Mouse (Mus musculus) MEL (cell line): ENCODE measurements at regions not wholly inside any gene's neighbourhood (a gene's known extent, or its start where the extent isn't known, plus 50 kb on each side); places are given as distances from the start of the nearest gene placed in this dataset.

Experiments
- DNase-seq: peaks from one replicate; pipeline ENCODE4 v3.0.0; 2011; ENCODE audit warnings: low read depth, low spot score
- H3K27ac ChIP-seq: 2 replicates; pipeline ENCODE4 v1.5.1; 2012; ENCODE audit warnings: low read depth, mild to moderate bottlenecking, control low read depth, low read length, moderate library complexity; ENCODE audit not compliant: control insufficient read depth
- H3K27me3 ChIP-seq, 2 experiments: fragments of 150-350 bp in 1 of 2; sonication (generic) in 1 of 2; 2 replicates each; pipeline ENCODE4 v1.6.1; 2012; ENCODE audit warnings: low read length in 2 of 2, mild to moderate bottlenecking in 2 of 2, improper control_type of control experiment in 1 of 2, moderate library complexity in 1 of 2; ENCODE audit not compliant: insufficient read depth in 2 of 2, control insufficient read depth in 1 of 2
- H3K36me3 ChIP-seq, 2 experiments: 2 replicates each; pipeline ENCODE4 v1.6.1; 2012 to 2014; ENCODE audit warnings: low read length in 2 of 2, improper control_type of control experiment in 1 of 2, inconsistent platforms in 1 of 2, mild to moderate bottlenecking in 1 of 2; ENCODE audit not compliant: insufficient read depth in 2 of 2, control insufficient read depth in 1 of 2
- H3K4me1 ChIP-seq, 2 experiments: fragments of 150-350 bp in 1 of 2; sonication (generic) in 1 of 2; 2 replicates each; pipeline ENCODE4 v1.6.1; 2012; ENCODE audit warnings: low read length in 2 of 2, improper control_type of control experiment in 1 of 2, mild to moderate bottlenecking in 1 of 2; ENCODE audit not compliant: insufficient read depth in 2 of 2, control insufficient read depth in 1 of 2
- H3K4me3 ChIP-seq, 2 experiments: fragments of 150-350 bp in 1 of 2; sonication (generic) in 1 of 2; 2 replicates each; pipeline ENCODE4 v1.5.1; 2012; ENCODE audit warnings: low read depth in 2 of 2, low read length in 2 of 2, mild to moderate bottlenecking in 2 of 2, moderate library complexity in 2 of 2, control low read depth in 1 of 2, improper control_type of control experiment in 1 of 2; ENCODE audit not compliant: control insufficient read depth in 1 of 2, insufficient read depth in 1 of 2
- H3K79me2 ChIP-seq: 2 replicates; pipeline ENCODE4 v1.6.1; 2012; ENCODE audit warnings: mild to moderate bottlenecking, low read length, moderate library complexity; ENCODE audit not compliant: control insufficient read depth, poor library complexity, insufficient read depth
- H3K9ac ChIP-seq: 2 replicates; pipeline ENCODE4 v1.6.1; 2012; ENCODE audit warnings: low read depth, mild to moderate bottlenecking, control low read depth, low read length, moderate library complexity; ENCODE audit not compliant: control insufficient read depth, poor library complexity, severe bottlenecking
- H3K9me3 ChIP-seq: fragments of 150-350 bp; sonication (generic); replicated peaks from 2 replicates; pipeline ENCODE4 v1.6.1; 2012; ENCODE audit warnings: mild to moderate bottlenecking, low read length, improper control_type of control experiment, moderate library complexity; ENCODE audit not compliant: insufficient read depth
- BHLHE40 ChIP-seq: IDR thresholded peaks from 2 replicates; pipeline ENCODE4 v1.6.1; 2012; ENCODE audit warnings: low read depth, mild to moderate bottlenecking, inconsistent platforms, low read length, improper control_type of control experiment, borderline replicate concordance
- CHD2 ChIP-seq: IDR thresholded peaks from 2 replicates; pipeline ENCODE4 v1.6.1; 2011; ENCODE audit warnings: low read length, improper control_type of control experiment
- CTCF ChIP-seq, 3 experiments: IDR thresholded peaks in 2 of 3; conservative IDR thresholded peaks in 1 of 3; 2 replicates each; pipeline ENCODE4 v1.5.1; 2011 to 2012; ENCODE audit warnings: low read length in 3 of 3, low read depth in 2 of 3, mild to moderate bottlenecking in 2 of 3, improper control_type of control experiment in 1 of 3, inconsistent platforms in 1 of 3, mixed read lengths in 1 of 3, moderate library complexity in 1 of 3; ENCODE audit not compliant: control insufficient read depth in 1 of 3, insufficient read depth in 1 of 3, poor library complexity in 1 of 3, severe bottlenecking in 1 of 3
- EP300 ChIP-seq, 2 experiments: IDR thresholded peaks; 2 replicates each; pipeline ENCODE4 v1.6.1; 2011; ENCODE audit warnings: improper control_type of control experiment in 2 of 2, low read length in 2 of 2, low read depth in 1 of 2, mild to moderate bottlenecking in 1 of 2
- GATA1 ChIP-seq: IDR thresholded peaks from 2 replicates; pipeline ENCODE4 v1.6.1; 2011; ENCODE audit warnings: low read depth, low read length, improper control_type of control experiment
- HCFC1 ChIP-seq: IDR thresholded peaks from 2 replicates; pipeline ENCODE4 v1.6.1; 2012; ENCODE audit warnings: low read depth, mild to moderate bottlenecking, inconsistent platforms, low read length, improper control_type of control experiment, moderate library complexity
- MAFK ChIP-seq: IDR thresholded peaks from 2 replicates; pipeline ENCODE4 v1.6.1; 2011; ENCODE audit warnings: low read depth, mild to moderate bottlenecking, low read length, improper control_type of control experiment, borderline replicate concordance
- MAX ChIP-seq: IDR thresholded peaks from 2 replicates; pipeline ENCODE4 v1.6.1; 2011; ENCODE audit warnings: low read length, improper control_type of control experiment
- MXI1 ChIP-seq: IDR thresholded peaks from 2 replicates; pipeline ENCODE4 v1.6.1; 2011; ENCODE audit warnings: mild to moderate bottlenecking, low read depth, low read length, improper control_type of control experiment
- MYC ChIP-seq: IDR thresholded peaks from 2 replicates; pipeline ENCODE4 v1.6.1; 2011; ENCODE audit warnings: low read depth, mild to moderate bottlenecking, low read length, improper control_type of control experiment, moderate library complexity
- POLR2AphosphoS2 ChIP-seq: IDR thresholded peaks from 2 replicates; pipeline ENCODE4 v1.6.1; 2011; ENCODE audit warnings: low read length, improper control_type of control experiment
- POLR2AphosphoS5 ChIP-seq: IDR thresholded peaks from 2 replicates; pipeline ENCODE4 v1.6.1; 2012; ENCODE audit warnings: low read depth, borderline replicate concordance, mild to moderate bottlenecking, inconsistent platforms, low read length, moderate library complexity, mixed read lengths
- RAD21 ChIP-seq: IDR thresholded peaks from 2 replicates; pipeline ENCODE4 v1.6.1; 2011; ENCODE audit warnings: mild to moderate bottlenecking, low read depth, low read length, improper control_type of control experiment
- RCOR1 ChIP-seq: IDR thresholded peaks from 2 replicates; pipeline ENCODE4 v1.6.1; 2012; ENCODE audit warnings: low read depth, mild to moderate bottlenecking, inconsistent platforms, low read length, improper control_type of control experiment
- TAL1 ChIP-seq: IDR thresholded peaks from 2 replicates; pipeline ENCODE4 v1.6.1; 2012; ENCODE audit warnings: mild to moderate bottlenecking, inconsistent platforms, low read length, moderate library complexity, mixed read lengths
- TCF12 ChIP-seq: IDR thresholded peaks from 2 replicates; pipeline ENCODE4 v1.6.1; 2014; ENCODE audit warnings: low read depth, mild to moderate bottlenecking, inconsistent platforms, low read length, improper control_type of control experiment, moderate library complexity
- UBTF ChIP-seq: IDR thresholded peaks from 2 replicates; pipeline ENCODE4 v1.6.1; 2012; ENCODE audit warnings: low read depth, mild to moderate bottlenecking, inconsistent platforms, low read length, improper control_type of control experiment, moderate library complexity, borderline replicate concordance; ENCODE audit not compliant: insufficient read depth
- USF1 ChIP-seq: IDR thresholded peaks from 2 replicates; pipeline ENCODE4 v1.6.1; 2014; ENCODE audit warnings: low read depth, mild to moderate bottlenecking, inconsistent platforms, low read length, improper control_type of control experiment, moderate library complexity
- USF2 ChIP-seq, 2 experiments: IDR thresholded peaks; 2 replicates each; pipeline ENCODE4 v1.6.1; 2011 to 2012; ENCODE audit warnings: improper control_type of control experiment in 2 of 2, low read length in 2 of 2, borderline replicate concordance in 1 of 2, inconsistent platforms in 1 of 2, low read depth in 1 of 2, mild to moderate bottlenecking in 1 of 2; ENCODE audit not compliant: insufficient read depth in 1 of 2
- ZNF384 ChIP-seq: IDR thresholded peaks from 2 replicates; pipeline ENCODE4 v1.6.1; 2012; ENCODE audit warnings: low read depth, mild to moderate bottlenecking, inconsistent platforms, low read length, improper control_type of control experiment

DNA sequence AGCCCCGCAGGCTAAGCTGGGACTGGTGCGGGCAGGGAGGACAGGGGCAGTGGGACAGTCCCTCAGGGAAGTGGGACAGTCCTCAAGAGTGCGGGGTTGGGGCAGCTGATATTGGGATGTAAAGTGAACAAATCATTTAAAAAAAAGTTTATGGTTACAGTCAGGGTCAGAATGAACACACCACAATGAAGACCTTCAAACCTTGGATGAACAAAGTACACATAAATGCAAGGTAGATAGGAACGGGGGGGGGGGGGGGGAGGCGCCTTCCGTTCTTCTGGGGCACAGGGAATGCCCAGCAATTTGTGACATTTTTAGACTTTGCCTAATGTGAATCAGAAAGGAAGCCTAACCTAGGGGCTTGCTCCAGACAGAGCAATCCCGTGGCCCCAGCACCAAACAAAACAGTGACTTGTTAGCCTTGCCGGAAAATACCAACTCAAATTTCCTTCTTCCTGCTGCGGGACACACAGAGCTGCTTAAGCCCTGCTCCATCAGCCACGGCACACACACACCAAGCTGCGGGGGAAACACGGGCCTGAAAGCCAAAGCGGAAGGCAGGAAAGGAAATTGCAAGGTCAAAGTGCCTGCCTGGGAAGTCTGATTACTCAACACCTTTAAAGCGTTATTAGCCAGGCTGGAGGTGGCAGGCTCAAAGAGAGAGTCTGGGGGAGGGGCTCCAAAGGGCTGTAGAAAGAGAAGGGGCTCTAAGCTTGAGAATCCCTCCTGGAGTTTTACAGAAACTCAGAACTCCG is 309.6 kb upstream of the Jarid2 start:
- no peak overlapping the region for H3K4me3 ChIP-seq
- no peaks in the 10 kb centered on the region for H3K9me3 ChIP-seq
- DNase-seq = no peak
- no peak overlapping the region for H3K9ac ChIP-seq
- no peak overlapping the region for H3K27ac ChIP-seq
- H3K4me1 ChIP-seq = no peaks in the 10 kb centered on the region
- H3K36me3 ChIP-seq = no peaks in the 10 kb centered on the region
- TF ChIP-seq HCFC1 (no peak), USF2 (IDR thresholded peaks at IDR 0.05; ENCODE audit: borderline replicate concordance in 1 of 2, insufficient read depth in 1 of 2, low read depth in 1 of 2, low read length in 2 of 2) (no peak), TCF12 (no peak), EP300 (IDR thresholded peaks at IDR 0.05; ENCODE audit: low read depth in 1 of 2, low read length in 2 of 2) (no peak), CTCF (IDR thresholded peaks at IDR 0.05 in 2 of 3, conservative IDR thresholded peaks at IDR 0.05 in 1 of 3; ENCODE audit: control insufficient read depth in 1 of 3, insufficient read depth in 1 of 3, low read depth in 2 of 3, low read length in 3 of 3, poor library complexity in 1 of 3, severe bottlenecking in 1 of 3) (no peak), USF1 (no peak), RCOR1 (no peak), CHD2 (no peak)
- H3K27me3 ChIP-seq = no peaks in the 10 kb centered on the region
- H3K79me2 ChIP-seq = no peaks in the 10 kb centered on the region

DNA sequence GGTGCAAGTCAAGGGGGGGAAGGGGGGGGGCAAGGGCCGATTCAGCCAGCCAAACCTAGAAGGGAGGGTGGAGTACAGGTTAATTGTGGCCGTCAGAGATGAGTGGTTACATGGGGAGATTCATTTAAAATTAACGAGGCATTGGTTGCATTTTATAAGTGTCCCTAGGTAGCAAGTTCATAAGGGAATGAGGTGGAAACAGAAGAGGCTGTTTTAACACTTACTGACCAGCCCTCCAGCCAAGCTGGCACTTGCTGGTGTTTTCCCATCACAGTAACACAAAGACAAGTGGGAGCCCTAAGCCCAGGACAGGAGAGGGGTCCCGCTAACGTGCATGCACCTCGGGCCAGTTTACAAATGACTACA is 309.1 kb upstream of the Jarid2 start:
- Histone ChIP-seq H3K9me3 (no peaks in the 10 kb centered on the region), H3K27me3 (no peaks in the 10 kb centered on the region), H3K9ac (no peak overlapping the region), H3K36me3 (no peaks in the 10 kb centered on the region), H3K4me1 (no peaks in the 10 kb centered on the region), H3K4me3 (no peak overlapping the region), H3K79me2 (no peaks in the 10 kb centered on the region), H3K27ac (no peak overlapping the region)
- DNase-seq = no peak
- no peak for TF ChIP-seq BHLHE40
- no peak for TF ChIP-seq HCFC1
- TF ChIP-seq MYC = no peak
- TF ChIP-seq POLR2AphosphoS5 = no peak
- no peak for TF ChIP-seq CTCF (IDR thresholded peaks at IDR 0.05 in 2 of 3, conservative IDR thresholded peaks at IDR 0.05 in 1 of 3; ENCODE audit: control insufficient read depth in 1 of 3, insufficient read depth in 1 of 3, low read depth in 2 of 3, low read length in 3 of 3, poor library complexity in 1 of 3, severe bottlenecking in 1 of 3)
- TF ChIP-seq GATA1 = no peak
- TF ChIP-seq MAX = no peak
- no peak for TF ChIP-seq RAD21
- TF ChIP-seq TAL1 = no peak
- TF ChIP-seq MAFK = no peak
- no peak for TF ChIP-seq MXI1
- no peak for TF ChIP-seq EP300 (IDR thresholded peaks at IDR 0.05; ENCODE audit: low read depth in 1 of 2, low read length in 2 of 2)
- TF ChIP-seq ZNF384 = no peak
- no peak for TF ChIP-seq UBTF
- TF ChIP-seq POLR2AphosphoS2 = no peak
